Mouse (Mus musculus) heart, adult 11 months (tissue): Measurements from ENCODE around the gene Pxn.
A peak's percentile ranks its signal among the peaks of the same experiment; 100 is the strongest.

Experiments
- DNase-seq: peaks from one replicate; pipeline ENCODE4 v3.0.0; 2022

The Pxn gene

DNA sequence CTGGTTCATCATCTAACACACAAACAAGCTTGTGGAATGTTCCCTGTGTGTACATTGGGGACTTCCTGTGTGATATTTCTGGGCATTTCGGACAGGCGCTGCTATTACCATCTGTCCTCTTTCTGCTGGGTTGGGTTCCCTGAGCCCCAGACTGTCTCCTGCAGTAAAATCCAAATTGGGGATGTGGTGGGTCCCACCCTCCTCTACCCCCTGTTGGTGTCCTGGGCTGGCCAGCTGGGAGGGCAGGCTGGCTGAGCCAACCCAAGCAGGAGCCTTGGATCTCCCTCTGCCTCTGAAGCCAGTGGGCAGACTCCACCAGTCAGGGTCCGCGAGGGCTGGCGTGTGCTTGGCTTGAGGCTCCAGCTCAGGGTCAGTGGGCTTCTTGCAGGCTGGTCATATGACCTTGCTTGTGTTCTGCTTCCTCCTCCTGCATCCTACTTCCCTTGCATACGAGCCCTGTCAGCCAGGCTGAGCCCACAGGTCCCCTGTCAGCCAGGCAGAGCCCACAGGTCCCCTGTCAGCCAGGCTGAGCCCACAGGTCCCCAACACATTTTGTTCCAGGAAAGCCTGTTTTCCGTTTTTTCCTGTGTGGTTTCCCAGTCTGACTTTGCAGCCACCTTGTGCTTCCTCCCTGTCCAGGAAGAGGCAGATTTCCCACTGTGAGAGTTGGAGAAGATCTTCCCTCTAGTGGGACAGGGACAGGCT, 23.4 kb downstream of the Pxn start:
- no peak for DNase-seq

DNA sequence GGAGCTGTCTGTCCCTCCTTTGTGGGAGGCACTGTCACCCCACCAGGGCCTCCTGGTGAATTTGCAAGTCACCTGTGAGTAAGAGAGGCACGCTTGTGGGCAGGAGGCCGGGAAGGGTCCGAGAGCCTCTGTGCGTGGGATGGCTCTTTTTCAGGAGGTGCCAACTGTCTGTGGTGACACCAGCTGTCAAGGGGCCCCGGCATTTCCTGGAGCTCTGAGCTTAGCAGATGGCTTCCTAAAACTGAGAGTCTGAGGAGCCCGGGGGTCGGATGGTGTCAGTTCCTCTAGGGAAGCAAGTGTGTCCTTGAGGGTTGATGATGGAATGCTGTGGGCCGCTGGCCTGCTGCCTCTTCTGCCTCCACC, 24.0 kb downstream of the Pxn start:
- peak; percentile 97 for DNase-seq

DNA sequence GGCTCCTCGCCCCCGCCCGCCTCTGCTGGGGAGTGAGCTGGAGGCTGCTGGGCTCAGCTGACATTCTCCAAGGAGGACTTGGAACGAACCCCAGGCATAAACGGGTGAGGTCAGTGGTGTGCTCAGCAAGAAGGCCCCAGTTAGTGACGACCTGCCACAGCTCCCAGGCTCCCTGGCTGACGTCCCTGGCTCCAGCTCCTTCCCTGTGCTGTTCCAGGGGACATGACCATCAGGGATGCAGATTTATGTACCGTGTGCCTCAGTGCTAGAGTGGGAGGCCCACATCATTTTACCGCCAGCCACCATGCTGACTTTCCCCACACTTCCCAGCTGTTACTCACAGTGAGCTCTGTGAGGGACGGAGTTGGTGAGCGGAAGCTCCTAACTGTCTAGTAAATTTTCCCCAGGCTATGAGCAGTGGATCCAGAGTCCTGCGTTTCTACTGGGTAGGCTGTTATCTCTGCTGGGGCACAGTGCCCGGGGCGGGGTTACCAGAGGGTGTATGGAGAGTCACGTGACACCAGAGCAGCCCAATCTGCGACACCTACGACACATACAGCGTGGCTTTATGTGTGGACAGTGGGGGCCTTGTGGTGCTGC, 25.3 kb downstream of the Pxn start:
- peak; percentile 99 for DNase-seq

- DNase-seq: peak; percentile 98
These were observed 27.8 kb downstream of the Pxn start for GRCm38 (mm10) chr5:115534290-115534731.

GRCm38 (mm10) chr5:115534856-115535255, 28.4 kb downstream of the Pxn start:
- peak; percentile 97 for DNase-seq

DNA sequence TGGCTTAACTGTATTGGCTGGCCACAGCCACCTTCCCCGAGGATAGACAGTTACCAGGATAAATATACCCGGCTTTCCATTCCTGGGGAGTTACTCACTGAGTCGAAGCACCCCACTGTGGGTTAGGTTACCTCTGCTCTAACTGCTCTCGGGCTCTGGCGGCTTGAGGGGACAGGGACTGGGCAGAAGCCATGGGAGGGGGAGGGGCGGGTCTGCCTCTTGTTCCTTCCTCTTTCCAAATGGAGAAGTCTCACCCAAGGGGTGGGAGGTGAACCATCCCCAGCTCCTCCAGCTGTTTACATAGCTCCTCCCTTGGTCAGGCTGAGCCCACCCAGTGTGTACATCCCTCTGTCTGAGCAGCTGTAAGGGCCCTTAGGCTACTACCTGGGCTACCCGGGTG, 29.2 kb downstream of the Pxn start:
- DNase-seq: peak; percentile 98

GRCm38 (mm10) chr5:115538017-115538692, 31.7 kb downstream of the Pxn start:
- peak; percentile 95 for DNase-seq

DNA sequence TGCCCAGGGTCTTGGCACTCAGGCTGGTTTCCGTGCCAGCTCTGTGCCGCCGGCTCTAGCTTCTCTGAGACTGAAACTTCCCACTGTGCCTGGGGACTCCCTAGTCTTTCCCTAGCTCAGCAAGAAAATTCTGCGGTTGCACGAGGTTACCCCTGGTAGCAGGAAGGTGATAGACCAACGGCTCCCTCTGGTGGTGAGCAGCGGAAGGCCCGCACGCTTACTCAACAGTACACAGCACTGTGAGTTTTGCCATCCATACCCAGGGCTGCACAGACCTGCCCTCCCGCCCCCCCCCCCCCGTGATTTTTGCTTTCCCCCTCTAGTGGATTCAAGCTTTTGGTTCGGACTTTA, 32.2 kb downstream of the Pxn start:
- peak; percentile 99 for DNase-seq

GRCm38 (mm10) chr5:115542635-115543384, 36.3 kb downstream of the Pxn start:
- peak; percentile 96 for DNase-seq

GRCm38 (mm10) chr5:115543509-115544253, 37.2 kb downstream of the Pxn start:
- peak; percentile 98 for DNase-seq

- DNase-seq: no peak
These were observed 38.2 kb downstream of the Pxn start for GRCm38 (mm10) chr5:115544655-115545185.

DNA sequence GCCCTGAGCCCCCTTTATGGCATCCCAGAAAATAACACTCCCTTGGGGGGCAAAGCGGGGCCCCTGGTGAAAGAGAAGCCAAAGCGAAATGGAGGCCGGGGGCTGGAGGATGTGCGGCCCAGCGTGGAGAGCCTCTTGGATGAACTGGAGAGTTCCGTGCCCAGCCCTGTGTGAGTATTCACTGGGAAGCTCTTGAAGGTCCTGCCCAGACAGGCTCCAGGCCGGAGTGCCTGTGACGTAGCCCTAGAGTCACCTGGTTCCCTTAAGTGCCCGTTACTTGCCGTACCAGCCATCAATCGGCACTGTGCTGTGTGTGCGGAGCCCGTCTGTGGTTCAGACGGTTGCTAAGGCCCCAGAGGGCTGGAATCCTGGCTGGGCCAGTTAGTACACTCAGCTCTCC, 39.2 kb downstream of the Pxn start:
- no peak for DNase-seq

- no peak for DNase-seq
These were observed 40.1 kb downstream of the Pxn start for GRCm38 (mm10) chr5:115546536-115546935.

DNA sequence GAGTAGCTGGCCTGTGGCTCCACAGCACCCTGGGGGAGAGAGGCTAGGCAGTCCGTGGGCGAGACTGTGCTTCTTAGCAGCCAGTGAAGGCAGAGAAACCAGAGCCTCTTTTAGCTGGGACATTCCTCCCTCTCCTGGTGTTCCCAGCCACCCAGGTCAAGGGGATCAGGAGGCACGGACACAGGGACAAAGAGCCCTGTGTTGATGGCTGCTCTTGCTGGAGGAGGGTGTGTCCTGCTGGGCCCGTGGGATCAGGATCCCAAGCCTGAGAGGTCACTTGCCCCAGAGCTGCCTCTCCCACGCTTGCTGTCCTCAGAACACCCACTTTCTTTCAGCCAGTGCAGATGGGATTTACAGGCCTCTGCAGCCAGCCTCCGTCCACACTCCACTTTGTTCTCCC, 40.5 kb downstream of the Pxn start:
- no peak for DNase-seq

GRCm38 (mm10) chr5:115547421-115547820, 40.9 kb downstream of the Pxn start:
- no peak for DNase-seq

DNA sequence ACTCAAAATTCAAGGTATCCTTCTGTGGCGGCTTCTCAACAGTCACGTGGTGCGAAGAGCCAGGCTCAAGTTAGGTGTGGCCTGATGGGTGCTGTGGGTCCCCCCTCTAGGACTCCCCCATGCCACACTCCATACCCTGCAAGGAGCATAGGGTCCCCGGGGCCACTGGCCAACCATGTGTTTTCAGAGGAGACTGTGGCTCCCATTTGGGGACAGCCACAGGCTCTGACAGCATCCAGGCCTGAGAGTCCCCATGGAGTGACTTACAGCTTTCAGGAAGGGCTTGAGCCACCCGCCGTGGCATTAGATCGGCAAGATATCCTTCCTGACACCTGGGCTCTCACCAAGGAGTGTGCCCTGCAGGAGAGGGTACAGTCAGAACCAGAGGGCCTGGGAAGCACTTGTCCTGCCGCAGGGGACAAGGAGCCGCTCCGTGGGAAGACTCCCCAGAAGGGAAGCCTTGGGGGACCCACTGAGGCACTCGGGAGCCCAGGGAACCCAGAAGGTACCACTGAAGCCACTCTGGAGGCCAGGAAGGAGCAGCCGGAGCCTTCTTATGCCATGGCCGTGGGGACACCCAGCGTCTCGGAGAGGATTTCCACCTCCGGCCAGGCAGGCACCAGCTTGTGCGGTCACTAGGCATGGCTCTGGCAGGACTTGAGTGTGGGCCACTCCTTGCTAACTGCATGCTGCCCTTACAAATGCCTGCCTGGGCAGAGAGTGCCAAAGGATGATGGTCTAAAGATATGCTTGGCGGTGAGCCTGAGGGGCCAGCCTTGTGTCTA, 42.2 kb downstream of the Pxn start:
- no peak for DNase-seq

DNA sequence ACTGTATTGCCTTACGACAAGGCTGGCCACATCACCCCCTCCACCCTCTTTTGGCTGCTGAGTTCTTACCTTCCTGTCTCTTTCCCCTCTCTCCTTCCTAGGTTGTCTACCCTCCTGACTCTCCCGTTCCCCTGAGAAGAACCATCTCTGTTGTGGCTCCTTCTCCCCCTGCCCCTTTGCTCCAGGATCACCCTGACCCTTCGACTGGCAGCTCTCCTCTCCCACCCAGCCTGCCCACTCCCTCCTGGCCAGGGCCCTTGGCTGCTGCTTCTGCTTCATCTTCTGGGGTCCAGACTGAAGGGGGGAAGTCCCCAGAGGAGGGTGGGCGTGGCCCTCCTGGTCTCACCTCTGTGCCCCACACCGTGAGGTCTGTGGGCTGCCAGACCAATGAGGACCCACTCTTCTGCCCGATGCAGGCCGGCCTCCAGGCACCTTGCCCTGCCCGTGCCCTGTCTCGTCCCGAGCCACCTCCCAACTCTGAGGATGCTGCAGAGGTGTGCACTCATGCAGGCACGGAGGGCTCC, 44.1 kb downstream of the Pxn start:
- peak; percentile 91 for DNase-seq

DNA sequence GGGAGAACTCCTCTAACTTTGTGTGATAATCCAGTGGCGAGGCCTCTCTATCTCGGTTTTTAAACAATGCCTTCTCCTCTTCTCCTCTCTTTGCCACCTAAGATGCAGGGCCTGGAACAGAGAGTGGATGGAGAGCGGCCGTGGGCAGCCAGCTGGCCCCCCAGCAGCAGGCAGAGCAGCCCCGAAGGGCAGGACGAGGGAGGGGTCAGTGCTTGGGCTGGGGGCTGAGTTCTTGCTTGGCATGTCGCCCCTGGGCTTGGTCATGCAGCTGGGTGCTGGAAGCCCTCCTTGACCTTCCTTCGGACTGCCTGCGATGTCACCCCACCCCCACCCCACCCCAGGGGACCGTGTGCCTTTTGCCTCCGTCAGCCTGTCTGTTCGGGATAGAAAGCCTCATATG, 44.9 kb downstream of the Pxn start:
- peak; percentile 87 for DNase-seq

- DNase-seq: peak; percentile 92
These were observed 45.3 kb downstream of the Pxn start for GRCm38 (mm10) chr5:115551799-115552198.

GRCm38 (mm10) chr5:115553801-115554420, 47.4 kb downstream of the Pxn start:
- DNase-seq: peak; percentile 92
